Mouse (Mus musculus) hindbrain, embryonic 11.5 days (tissue): ENCODE results near the gene Vps36. TPM values are rescaled to one million over a fixed set of nuclear protein-coding genes. Genes with fewer than 3 reads are reported as not detected.

Experiments
- ATAC-seq: fragments of 200-750 bp; cut with Nextera tagmentation; 2 replicates; pipeline ENCODE4 v1.8.0; 2017; ENCODE audit warnings: mild to moderate bottlenecking, moderate TSS enrichment, moderate library complexity; ENCODE audit not compliant: low FRiP score
- DNase-seq: peaks from one replicate; pipeline ENCODE4 v3.0.0-alpha.2; 2015; ENCODE audit warnings: low spot score
- H3K27ac ChIP-seq: fragments of 300-500 bp; sonication (generic); 2 replicates; pipeline ENCODE4 v1.5.1; 2014; ENCODE audit warnings: mild to moderate bottlenecking, low read depth, low read length
- H3K27me3 ChIP-seq: fragments of 300-500 bp; sonication (generic); 2 replicates; pipeline ENCODE4 v1.6.1; 2014; ENCODE audit warnings: mild to moderate bottlenecking, low read length, moderate library complexity, mixed read lengths; ENCODE audit not compliant: control insufficient read depth, insufficient read depth
- H3K36me3 ChIP-seq: fragments of 300-500 bp; sonication (generic); 2 replicates; pipeline ENCODE4 v1.6.1; 2014; ENCODE audit warnings: mild to moderate bottlenecking, low read length, moderate library complexity, mixed read lengths; ENCODE audit not compliant: control insufficient read depth, insufficient read depth
- H3K4me1 ChIP-seq: fragments of 300-500 bp; sonication (generic); replicated peaks from 2 replicates; pipeline ENCODE4 v1.6.1; 2014; ENCODE audit warnings: low read length, mixed read lengths; ENCODE audit not compliant: control insufficient read depth, insufficient read depth
- H3K4me2 ChIP-seq: fragments of 300-500 bp; sonication (generic); replicated peaks from 2 replicates; pipeline ENCODE4 v1.6.1; 2014; ENCODE audit warnings: mild to moderate bottlenecking, low read depth, low read length
- H3K4me3 ChIP-seq: fragments of 300-500 bp; sonication (generic); 2 replicates; pipeline ENCODE4 v1.5.1; 2014; ENCODE audit warnings: low read depth, low read length
- H3K9ac ChIP-seq: fragments of 300-500 bp; sonication (generic); 2 replicates; pipeline ENCODE4 v1.6.1; 2014; ENCODE audit warnings: low read depth, low read length
- H3K9me3 ChIP-seq: fragments of 300-500 bp; sonication (generic); 2 replicates; pipeline ENCODE4 v1.6.1; 2016; ENCODE audit warnings: low read length; ENCODE audit not compliant: control insufficient read depth
- WGBS: fragments of 180-500 bp; shearing (Covaris S2); extraction: QIAGEN DNeasy Blood & Tissue Kit; methylation state at CpG from one replicate; pipeline ENCODE4 v1.1.7; 2014; 5-methylcytosine and 5-hydroxymethylcytosine counted together
- polyA plus RNA-seq: library from polyadenylated mRNA; unstranded; fragments of >200 nt; fragmentation: Nextera tagmentation; extraction: Ambion mirVana; gene quantifications from 2 replicates; pipeline ENCODE4 v1.2.1, GENCODE M21; 2014

The Vps36 gene
- polyA plus RNA-seq, 1 experiment from 2014 or later: 35.8 TPM

DNA sequence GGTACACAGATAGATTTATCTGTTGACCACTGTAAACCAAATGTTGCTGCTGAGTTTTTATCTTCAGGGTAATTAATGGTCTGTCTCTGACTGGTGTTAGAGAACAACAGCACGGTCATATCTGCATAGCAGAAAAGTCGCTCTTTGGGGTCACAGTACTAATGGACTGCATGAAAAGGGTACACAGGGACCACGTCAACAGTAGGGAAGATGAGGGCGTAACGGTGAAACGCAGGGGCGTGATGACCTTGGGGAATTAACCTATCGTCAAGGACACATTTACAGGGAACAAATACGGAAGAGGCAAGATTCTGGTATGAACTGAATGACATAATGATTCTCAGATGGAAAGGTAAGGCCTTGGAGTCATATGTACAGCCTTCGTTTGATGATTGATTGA lies 28.2 kb upstream of the Vps36 start:
- Histone ChIP-seq H3K36me3 (no peaks in the 10 kb centered on the region), H3K4me3 (no peak overlapping the region), H3K27me3 (no peaks in the 10 kb centered on the region), H3K9me3 (no peaks in the 10 kb centered on the region), H3K9ac (no peak overlapping the region), H3K27ac (no peak overlapping the region), H3K4me2 (no peak overlapping the region), H3K4me1 (no peaks in the 10 kb centered on the region)
- WGBS: 93% methylated on average over 10 of the region's 10 CpGs
- ATAC-seq (no peak), DNase-seq (no peak)

DNA sequence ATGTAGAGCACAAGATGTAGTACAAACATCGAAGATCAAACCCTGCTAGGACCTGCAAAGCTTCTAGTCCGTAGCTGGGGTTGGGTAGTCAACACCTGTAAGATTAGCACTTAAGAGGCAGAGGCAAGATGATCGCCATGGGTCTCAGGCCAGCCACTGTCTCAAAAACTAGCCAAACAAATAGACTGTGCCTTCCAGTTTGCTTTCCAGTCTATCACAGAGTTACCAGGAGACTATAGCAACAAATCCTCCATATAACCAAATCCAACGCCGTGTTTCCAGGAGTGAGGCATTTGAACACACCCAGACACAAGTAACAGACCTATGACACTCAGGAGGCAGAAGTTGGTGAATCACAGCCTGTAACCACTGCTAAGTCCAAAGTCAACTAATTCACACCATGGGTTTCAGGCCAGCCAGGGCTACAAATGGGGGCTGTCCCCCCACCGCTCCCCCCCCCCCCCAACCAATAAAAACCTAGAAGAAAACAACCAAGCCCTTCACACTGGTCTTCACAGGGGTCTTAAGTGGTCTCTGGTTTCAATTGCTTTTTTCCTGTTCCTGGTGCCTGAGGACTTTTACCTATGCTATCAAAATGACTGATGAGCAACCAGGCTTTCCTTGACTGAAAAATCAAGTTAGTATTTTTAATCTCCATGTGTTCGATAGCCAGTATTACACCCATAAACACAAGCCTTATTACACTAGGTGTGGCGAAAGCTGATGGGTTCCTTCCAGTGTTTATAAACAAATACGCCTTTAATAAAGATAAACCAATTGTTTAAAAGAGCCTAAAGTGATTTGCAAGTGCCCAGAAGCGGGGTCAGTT lies 27.1 kb upstream of the Vps36 start:
- Histone ChIP-seq H3K4me3 (peak overlapping the region; percentile 57), H3K9me3 (no peaks in the 10 kb centered on the region), H3K4me1 (no peaks in the 10 kb centered on the region), H3K9ac (peak overlapping the region; percentile 47), H3K27ac (peak overlapping the region; percentile 70; the same call in 1 of the 2 replicates), H3K27me3 (no peaks in the 10 kb centered on the region), H3K36me3 (no peaks in the 10 kb centered on the region), H3K4me2 (peak overlapping the region; percentile 15)
- WGBS: 59% methylated on average over 10 of the region's 10 CpGs
- ATAC-seq: peak; percentile 62
- peak; percentile 7 for DNase-seq

- Histone ChIP-seq H3K27me3 (no peaks in the 10 kb centered on the region), H3K4me1 (no peaks in the 10 kb centered on the region), H3K9me3 (no peaks in the 10 kb centered on the region), H3K4me3 (peak within 1 kb of the TSS; percentile 57), H3K9ac (peak within 1 kb of the TSS; percentile 47), H3K36me3 (no peaks in the 10 kb centered on the region), H3K4me2 (peak within 1 kb of the TSS; percentile 15), H3K27ac (peak within 1 kb of the TSS; percentile 70; the same call in 1 of the 2 replicates)
- WGBS: under 1% methylated on average over 30 of the region's 43 CpGs
- ATAC-seq: peak; percentile 98
- peak; percentile 92 for DNase-seq
These were observed 26.5 kb upstream of the Vps36 start, which contains the start of gene Nek3 for GRCm38 (mm10) chr8:22166080-22166603. Gene Nek3 (minus strand): TSS chr8:22166435.

DNA sequence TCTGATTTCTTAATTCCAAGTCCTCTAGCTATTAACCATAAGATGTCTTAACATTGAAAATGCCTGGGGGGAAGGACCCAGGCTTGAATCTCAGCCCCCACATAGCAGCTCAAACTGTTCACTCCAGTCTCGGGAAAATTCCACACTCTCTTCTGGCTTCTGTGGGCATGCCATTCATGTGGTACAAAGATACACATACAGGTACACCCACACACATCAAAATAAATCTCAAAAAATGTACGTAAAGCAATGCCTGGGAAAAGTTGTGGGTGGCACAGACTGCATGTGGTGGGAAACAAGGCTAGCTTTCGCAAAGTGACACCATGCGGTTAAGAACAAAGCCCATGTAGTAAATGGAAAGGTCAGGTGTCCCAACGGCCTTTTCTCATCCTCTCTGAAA lies 23.4 kb upstream of the Vps36 start:
- no peak overlapping the region for H3K4me3 ChIP-seq
- H3K27ac ChIP-seq: no peak overlapping the region
- peaks cover 2% of the 10 kb centered on the region; the same call in 1 of the 2 replicates for H3K36me3 ChIP-seq
- no peaks in the 10 kb centered on the region for H3K27me3 ChIP-seq
- 94% methylated on average over 5 of the region's 5 CpGs for WGBS
- H3K4me2 ChIP-seq: no peak overlapping the region
- no peak for DNase-seq
- no peak for ATAC-seq
- no peaks in the 10 kb centered on the region for H3K4me1 ChIP-seq
- H3K9ac ChIP-seq: no peak overlapping the region
- no peaks in the 10 kb centered on the region for H3K9me3 ChIP-seq

- Histone ChIP-seq H3K4me3 (no peak overlapping the region), H3K36me3 (peaks cover 14% of the 10 kb centered on the region; the same call in 1 of the 2 replicates), H3K27ac (no peak overlapping the region), H3K9me3 (no peaks in the 10 kb centered on the region), H3K9ac (no peak overlapping the region), H3K27me3 (no peaks in the 10 kb centered on the region), H3K4me2 (no peak overlapping the region), H3K4me1 (no peaks in the 10 kb centered on the region)
- DNase-seq (no peak), ATAC-seq (no peak)
- WGBS: 96% methylated on average over 7 of the region's 7 CpGs
These were observed 16.6 kb upstream of the Vps36 start for GRCm38 (mm10) chr8:22175966-22176365.

GRCm38 (mm10) chr8:22184884-22185283 lies 7.7 kb upstream of the Vps36 start:
- peak; percentile 72 for DNase-seq
- Histone ChIP-seq H3K4me3 (peak overlapping the region; percentile 77), H3K9ac (peak overlapping the region; percentile 75), H3K27ac (no peak overlapping the region), H3K36me3 (no peaks in the 10 kb centered on the region), H3K27me3 (no peaks in the 10 kb centered on the region), H3K9me3 (no peaks in the 10 kb centered on the region), H3K4me2 (peak overlapping the region; percentile 68), H3K4me1 (no peaks in the 10 kb centered on the region)
- ATAC-seq: peak; percentile 75
- WGBS: 1% methylated on average over 3 of the region's 3 CpGs

GRCm38 (mm10) chr8:22185431-22186397 lies 6.9 kb upstream of the Vps36 start, which contains the start of gene Ckap2:
Gene Ckap2 (minus strand): TSS chr8:22185819.
- Histone ChIP-seq H3K27ac (peak within 1 kb of the TSS; percentile 79), H3K36me3 (no peaks in the 10 kb centered on the region), H3K4me3 (peak within 1 kb of the TSS; percentile 77), H3K9ac (peak within 1 kb of the TSS; percentile 75), H3K9me3 (no peaks in the 10 kb centered on the region), H3K27me3 (no peaks in the 10 kb centered on the region), H3K4me2 (peak within 1 kb of the TSS; percentile 68), H3K4me1 (no peaks in the 10 kb centered on the region)
- 3% methylated on average over 62 of the region's 63 CpGs for WGBS
- ATAC-seq: peak; percentile 98
- DNase-seq: peak; percentile 96

- H3K4me3 ChIP-seq: peak overlapping the region; percentile 77
- 18% methylated on average over 12 of the region's 12 CpGs for WGBS
- no peaks in the 10 kb centered on the region for H3K4me1 ChIP-seq
- no peaks in the 10 kb centered on the region for H3K9me3 ChIP-seq
- no peaks in the 10 kb centered on the region for H3K36me3 ChIP-seq
- peak overlapping the region; percentile 60 for H3K4me2 ChIP-seq
- H3K9ac ChIP-seq: peak overlapping the region; percentile 93
- H3K27me3 ChIP-seq: no peaks in the 10 kb centered on the region
- ATAC-seq: peak; percentile 31; the same call in 1 of the 2 replicates
- H3K27ac ChIP-seq: peak overlapping the region; percentile 97
- DNase-seq: no peak
These were observed 912 bp downstream of the Vps36 start for GRCm38 (mm10) chr8:22193432-22194010.
